Mouse (Mus musculus) heart, postnatal 14 days (tissue): Measurements from ENCODE around the gene Fbxw4. TPM values are rescaled to one million over a fixed set of nuclear protein-coding genes. Genes with fewer than 3 reads are reported as not detected.

Experiments
- DNase-seq, 2 experiments: peaks; one replicate each; pipeline ENCODE4 v3.0.0; 2021 to 2022
- intact Hi-C: fragments of 180-260 bp; cut with DNase I; formaldehyde crosslinking; loops from one replicate; pipeline ENCODE4 v1.15.1; 2025
- total RNA-seq, 2 experiments: library from RNA; stranded (reverse); gene quantifications; 2 replicates each; pipeline ENCODE4 v1.2.3; 2021

The Fbxw4 gene
- total RNA-seq, 2 experiments from 2014 or later = 24.3 to 24.8 TPM

DNA sequence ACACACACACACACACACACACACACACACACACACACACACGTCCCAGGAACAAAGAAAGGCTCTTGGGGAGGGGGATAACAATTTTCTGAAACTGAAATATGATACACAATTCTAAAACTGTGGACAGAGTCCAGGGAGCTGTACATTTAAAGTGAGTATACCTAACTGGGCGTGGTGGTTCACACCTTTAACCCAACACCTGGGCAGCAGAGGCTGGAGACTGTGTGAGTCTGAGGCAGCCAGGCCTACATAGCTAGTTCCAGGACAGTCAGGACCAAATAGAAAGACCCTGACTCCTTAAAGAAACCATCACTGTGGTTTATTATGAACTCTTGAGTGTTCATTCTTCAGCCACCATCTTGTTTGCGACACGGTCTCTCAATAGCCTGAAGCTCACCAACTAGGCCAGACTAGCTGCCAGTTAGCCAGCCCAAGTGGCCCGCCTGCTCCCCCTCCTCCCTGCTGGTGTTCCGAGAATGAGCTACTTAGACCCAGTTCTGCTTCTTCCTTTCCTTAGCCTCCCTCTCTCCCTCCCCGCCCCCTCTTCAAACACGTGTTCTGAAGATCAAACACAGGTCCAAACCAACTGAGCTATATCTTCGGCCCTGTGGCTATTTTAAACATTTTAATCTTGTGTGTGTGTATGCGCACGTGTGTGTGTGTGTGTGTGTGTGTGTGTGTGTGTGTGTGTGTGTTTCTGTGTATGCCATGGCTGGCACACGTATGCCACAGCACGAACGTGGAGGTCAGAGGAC, 40.2 kb downstream of the Fbxw4 start:
- DNase-seq = no peak
- intact Hi-C loops = no loop called here

DNA sequence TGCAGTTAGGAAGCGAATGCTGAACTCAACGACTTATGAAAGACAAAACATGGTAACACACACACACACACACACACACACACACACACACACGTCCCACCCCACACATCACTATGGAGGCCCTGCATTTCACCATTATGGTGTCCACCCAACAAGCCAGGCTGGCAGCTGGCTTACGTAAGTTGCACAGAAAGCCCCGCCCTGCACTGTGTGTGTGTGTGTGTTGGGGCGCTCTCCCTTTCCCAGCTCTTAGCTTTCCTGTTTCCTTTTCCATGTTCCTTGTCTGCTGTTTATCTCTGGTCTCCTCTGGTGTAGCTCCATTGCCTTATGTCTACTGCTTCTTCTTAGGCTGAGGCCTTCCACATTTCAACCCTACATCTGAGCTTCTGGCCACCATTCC, 41.9 kb downstream of the Fbxw4 start:
- intact Hi-C loops = no loop called here
- DNase-seq = no peak

DNA sequence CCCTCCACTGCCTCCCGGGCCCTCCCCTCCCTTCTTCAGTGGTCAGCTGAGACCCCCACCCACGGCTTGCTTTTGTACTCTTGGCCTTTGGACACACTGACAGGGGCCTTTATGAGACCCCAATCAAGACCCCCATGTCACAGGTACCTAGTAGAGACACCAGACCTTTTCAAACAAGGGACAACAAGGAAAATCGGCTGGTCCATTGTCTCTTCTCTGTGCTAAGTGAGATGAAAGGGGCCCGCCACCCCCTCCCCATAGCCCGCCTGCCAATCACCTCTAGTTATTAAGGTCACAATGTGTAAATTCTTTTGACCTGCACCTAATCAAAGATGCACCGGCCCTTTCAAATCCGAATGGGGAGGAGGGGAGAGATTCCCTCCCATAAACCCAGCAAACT, 43.4 kb downstream of the Fbxw4 start:
- DNase-seq = no peak
- intact Hi-C loops = no loop called here

DNA sequence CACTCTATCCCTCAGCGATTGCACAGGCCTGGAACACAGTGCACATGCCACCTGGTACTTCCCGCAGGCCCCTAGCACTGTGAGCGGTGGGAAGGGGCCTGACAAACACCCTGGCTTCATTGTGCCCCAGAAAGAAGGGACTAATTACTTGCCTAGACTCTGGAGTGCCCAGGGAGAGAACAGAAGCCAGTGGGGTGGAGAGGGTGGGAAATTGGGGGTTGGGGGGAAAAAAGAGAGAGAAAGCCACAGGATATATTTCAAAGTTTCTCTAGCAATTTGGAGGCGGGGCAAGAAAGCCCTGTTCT, 43.9 kb downstream of the Fbxw4 start:
- intact Hi-C loops = no loop called here
- no peak for DNase-seq

DNA sequence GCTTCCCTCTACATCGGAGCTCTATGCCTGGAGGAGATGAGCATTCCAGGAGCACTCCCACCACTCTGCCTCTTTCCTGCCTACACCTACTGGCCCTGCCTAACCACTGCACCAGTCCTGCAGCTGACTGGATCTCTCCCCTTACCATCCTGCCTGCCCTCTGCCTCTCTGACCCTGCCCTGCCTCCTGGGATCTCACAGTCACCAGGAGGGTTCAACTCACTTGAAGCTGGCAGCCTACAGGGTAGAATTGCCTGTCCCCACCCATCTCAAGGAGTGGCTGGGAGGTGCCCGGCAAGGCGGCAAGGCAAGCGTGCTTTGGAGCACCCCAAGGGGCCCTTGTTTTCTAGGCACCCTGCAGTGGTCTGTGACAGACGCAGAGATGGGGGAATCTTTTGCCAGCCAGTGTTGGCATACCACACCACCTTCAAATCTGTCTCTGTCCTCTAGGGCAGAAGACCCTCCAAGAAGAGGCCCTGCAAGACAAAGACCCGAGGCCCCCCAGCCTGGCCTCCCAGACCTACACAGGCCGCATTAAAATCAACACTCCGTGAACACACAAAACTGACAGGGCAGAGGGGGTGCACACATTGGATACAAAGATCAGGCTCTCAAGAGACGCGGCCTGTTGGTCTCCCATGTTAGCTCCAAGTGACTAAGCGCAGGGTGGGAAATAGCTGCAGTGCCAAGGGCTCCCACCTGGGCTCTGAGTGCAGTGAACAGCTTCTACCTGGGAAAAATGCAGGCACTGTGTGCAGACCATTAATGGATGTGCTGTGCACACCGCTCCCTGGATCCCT, 44.5 kb downstream of the Fbxw4 start:
- DNase-seq = no peak
- intact Hi-C loops = no loop called here

DNA sequence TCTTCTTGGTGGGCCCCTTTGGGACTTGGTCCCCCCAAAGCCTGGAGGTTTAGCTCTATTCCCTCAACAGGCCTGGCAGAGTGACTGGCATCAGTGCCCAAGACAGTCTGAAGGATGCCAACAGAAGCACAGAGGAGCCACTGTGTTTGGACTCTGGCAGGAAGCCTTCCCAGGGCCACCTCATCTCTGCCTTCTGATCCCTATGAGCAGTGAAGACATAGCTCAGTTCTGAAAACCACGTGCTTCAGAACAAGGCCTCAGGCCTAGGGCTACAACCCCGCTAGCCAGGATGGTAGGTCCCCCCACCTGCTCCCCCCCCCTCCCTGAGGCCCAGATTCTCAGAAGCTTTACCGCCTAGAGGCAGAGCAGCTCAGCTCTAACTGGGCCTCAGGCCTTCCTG, 45.2 kb downstream of the Fbxw4 start:
- no peak for DNase-seq
- intact Hi-C loops = no loop called here

DNA sequence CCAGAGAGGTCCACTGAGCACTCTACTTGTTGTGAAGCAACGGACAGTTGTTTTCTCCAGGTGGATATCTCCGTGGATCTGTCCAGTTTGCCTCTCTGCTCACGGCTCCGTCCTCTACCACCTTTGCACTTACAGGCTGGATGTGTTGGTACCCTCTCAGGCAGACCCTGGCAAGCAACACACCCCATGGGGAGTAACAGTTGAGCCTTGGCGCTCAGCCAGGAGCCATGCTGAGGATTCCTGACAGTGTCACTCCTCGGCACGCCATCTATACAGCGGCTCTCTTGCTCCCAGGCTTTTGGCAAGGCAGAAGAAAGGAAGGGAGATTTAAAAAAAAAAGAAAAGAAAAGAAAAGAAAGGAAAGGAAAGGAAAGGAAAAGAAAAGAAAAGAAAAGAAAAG, 45.7 kb downstream of the Fbxw4 start:
- intact Hi-C loops = no loop called here
- no peak for DNase-seq

DNA sequence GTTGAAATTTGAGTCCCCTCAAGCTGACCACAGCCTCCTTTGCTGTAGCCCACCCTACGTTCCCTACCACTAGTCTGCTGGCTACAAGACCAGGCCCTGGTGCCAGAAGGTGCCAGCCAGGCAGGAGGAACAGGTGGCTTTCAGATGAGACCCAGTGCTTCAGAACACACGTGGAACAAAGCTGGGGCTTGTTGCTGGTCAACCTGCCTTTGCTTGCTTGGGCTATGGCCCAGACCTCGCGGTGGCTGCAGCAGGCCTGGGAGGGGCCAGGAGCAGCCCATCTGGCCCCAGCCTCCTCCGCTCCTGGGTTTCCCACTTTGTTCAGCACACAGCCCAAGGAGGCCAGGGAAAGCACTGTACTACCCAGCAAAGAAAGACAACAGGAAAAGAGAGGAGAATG, 49.3 kb downstream of the Fbxw4 start:
- DNase-seq = no peak
- intact Hi-C loops = no loop called here

DNA sequence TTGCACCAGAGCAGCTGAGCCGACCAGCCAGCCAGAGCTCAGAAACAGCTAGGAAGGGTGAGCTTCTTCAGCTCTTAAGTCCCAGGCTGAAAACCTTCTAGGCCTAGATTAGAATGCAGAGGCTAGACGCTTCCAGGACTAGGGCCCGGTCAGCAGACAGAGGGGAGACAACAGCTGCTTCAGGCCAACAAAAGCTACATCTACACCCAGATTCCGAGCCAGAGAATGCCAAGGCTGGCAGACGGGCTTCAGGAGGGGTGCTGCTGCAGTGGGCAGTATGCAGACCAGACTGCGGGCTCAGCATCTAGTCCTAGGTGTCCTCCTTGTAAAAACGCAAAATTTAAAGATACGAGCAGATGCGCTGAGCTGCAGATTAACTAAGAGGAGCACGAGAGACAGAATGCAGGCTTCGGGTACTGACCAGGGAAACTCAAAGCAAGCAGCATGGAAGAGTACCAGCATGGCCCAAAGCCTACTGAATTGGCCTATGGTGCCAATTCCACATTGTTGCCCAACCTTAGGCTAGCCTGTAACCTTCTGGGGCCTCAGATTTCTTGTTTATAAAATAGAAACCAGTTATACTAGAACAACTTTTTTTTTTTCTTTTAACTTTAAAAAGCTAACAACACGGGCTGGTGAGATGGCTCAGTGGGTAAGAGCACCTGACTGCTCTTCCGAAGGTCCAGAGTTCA, 51.3 kb downstream of the Fbxw4 start:
- intact Hi-C loops = no loop called here
- DNase-seq = no peak

DNA sequence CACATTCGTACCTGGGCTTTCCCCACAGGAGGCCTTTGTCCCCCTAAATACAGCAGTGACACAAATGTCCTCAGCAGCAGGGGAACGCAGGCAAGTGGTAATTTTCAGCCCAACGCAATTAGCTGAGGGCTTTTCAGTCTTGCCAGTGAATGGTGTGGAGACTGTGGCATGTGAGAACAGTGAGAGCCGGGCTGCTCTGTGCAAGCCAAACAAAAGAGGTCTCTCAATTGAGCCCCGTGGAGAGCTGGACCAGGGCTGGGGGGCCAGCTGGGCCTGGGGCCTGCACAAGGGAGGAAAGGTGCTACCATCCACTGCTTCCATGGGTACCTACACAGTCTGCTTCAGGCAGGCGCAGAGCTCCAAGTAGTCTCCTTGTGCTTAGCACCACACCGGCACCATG, 52.6 kb downstream of the Fbxw4 start:
- intact Hi-C loops = no loop called here
- no peak for DNase-seq

DNA sequence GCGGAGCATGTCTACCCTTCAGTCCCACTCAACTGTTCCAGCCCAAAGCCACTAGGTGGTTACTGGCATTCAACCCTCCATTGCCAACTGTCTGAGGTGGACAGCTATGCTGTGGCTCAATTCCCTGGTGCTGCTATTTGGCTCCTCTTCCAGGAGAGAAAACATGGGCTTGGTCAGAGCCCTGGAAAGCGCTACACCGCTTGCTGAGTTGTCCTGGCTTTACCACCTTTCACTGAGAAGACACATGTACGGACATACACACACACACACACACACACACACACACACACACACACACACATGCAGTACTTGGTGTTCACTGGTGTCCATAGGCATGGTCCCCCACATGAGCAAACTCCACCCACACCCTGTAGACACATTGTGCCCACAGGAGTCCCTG, 53.4 kb downstream of the Fbxw4 start:
- no peak for DNase-seq
- intact Hi-C loops = no loop called here

DNA sequence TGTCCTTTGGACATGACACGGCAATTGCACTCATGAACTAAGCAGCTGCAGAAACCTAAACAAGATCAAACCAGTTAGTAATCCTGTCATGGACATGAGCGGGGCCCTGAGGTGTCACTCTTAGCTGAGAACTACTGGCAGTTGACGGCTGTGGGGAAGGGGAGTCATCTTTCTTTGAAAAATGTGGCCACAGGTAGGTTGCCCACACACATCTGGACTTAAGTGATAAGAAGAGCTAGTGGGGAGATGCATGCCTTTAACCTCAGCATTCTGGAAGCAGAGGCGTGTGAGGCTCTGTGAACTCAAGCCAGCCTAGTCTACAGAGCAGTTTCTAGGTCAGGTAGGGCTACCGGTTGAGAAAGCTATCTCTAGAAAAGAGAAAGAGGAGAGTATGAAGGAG, 57.5 kb downstream of the Fbxw4 start:
- intact Hi-C loops = no loop called here

DNA sequence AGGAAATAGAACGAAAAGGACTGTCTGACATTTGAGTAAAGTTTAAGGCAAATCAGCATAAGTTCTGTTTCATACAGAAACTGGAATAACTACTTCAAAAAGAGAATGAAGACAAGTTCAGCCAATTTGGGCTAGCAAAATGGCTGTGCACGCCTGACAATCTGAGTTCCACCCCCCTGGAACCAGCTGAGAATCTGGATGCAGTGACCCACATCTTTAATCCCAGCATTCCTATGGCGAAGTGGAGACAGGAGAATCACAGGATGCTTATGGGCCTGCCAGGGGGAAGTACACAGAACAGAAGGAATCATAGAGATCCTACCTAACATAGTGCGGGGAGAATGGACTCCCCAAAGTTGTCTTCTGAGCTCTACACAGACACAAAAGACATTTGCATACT, 63.0 kb downstream of the Fbxw4 start:
- intact Hi-C loops = no loop called here
- DNase-seq = no peak

More for the DNA sequence above, 57.5 kb downstream of the Fbxw4 start:
- DNase-seq = no peak

DNA sequence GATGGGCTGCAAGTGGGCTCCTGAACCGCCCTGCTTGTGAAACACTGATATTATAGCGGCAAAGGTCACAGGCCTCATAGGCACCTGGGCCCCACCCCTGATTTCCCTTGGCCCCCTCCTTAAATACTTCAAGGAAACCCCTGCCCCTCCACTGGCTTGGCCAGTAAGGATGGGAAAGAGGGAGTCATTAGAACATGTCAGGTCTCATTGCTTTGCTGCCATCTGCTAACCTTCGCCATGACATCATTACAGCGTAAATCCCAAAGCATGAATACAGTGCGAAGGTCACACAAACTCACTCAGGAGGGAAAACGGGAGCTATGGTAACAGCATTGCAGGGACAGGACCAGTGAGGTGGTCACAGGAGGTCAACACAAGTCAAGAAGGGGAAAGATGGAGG, 63.7 kb downstream of the Fbxw4 start:
- intact Hi-C loops = no loop called here
- DNase-seq = no peak

DNA sequence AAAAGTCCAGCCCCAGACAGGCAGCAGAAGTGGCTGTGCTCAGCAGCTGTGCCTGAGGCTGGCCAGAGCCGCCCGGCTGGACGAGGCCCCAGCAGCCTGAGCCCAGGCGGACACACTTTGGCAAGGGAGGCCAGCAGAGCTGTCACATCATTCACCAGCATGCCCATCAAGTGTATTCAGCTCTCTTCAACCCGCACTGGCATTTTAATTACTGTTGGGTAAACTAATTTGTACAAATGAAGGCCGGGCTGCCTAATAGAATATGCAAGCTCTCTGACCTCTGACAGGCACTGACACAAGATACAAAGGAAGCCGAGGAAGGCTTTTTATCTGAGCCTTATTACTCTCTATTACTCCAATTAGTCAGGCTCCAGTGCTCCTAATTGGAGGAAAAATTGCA, 64.1 kb downstream of the Fbxw4 start:
- peak; percentile 49 to 56 for DNase-seq
- intact Hi-C loops = no loop called here

DNA sequence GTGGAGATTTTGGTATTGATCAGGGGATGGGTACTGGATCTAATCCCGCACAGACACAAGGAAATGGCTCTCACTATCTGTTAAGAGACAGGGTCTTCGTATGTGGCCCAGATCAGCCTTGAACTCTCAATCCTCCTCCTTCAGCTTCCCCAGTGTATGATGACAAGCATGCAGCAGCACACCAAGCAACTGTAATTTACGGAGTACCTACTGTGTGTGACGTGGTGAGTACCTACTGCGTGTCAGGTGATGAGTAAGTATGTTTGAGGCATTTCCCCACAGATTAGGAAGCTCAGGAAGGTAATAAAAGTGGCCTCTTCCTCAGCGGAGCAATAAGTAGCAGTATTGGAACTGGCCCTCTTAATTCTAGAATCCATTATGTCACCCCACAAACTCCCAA, 64.6 kb downstream of the Fbxw4 start:
- no peak for DNase-seq
- intact Hi-C loops = no loop called here

DNA sequence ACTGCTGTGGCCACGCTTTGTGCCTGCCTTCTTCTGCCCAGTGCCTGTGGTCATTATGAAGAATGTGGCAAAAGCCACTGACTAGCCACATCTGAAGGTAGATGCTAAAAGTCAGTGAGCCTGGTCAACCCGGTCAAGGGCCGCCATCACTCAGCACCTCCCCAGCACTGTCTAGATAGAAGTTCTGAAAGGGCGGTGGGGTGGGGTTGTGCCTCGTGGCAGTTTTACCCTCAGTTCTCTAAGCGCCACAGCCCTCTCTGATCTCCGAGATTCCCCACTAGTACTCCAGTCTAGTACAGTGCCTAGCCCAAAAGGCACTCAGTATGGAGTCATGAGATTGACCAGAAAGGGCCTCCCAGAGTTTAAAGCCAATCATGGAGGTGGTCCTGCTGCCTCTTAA, 66.0 kb downstream of the Fbxw4 start:
- intact Hi-C loops = no loop called here
- DNase-seq = no peak

DNA sequence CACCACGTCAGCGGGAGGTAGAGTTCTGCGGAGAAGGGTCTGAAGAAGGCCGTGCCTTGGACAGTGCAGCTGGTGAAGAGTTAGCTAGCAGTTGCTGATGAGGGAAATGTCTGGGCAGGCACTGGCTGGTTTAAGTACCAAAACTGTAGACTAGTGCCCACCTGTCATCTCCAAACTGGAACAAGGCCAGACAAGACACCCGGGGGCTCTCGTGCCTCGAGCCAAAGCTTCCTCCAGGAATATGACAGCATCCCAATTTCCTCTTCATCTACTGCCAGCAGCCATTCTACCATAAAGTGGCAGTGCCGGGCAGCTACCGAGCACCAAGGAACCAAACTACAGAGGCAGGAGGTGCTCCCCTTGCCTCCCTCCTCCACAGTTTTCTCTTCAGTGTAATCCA, 67.2 kb downstream of the Fbxw4 start:
- intact Hi-C loops = no loop called here

DNA sequence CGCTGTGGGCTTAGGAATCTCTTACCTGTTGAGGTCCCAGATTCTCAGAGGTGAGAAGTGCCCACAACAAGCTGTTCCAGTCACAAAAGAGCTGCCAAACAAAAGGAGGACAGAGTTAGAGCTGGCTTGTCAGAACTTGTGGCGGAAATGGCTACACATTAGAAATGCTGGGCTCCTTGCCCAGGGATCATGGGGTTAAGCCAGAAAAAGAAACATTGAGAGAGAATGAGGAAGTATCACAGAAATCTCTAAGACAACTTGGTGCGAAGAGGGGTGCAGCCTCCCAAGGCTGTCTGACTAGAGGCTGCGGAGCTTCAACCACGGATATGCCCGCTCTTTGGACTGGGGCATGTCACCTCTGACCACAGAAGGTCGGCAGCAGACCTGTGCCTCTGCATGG, 68.4 kb downstream of the Fbxw4 start:
- peak; percentile 63 to 76 for DNase-seq
- intact Hi-C loops = no loop called here

More for the DNA sequence above, 67.2 kb downstream of the Fbxw4 start:
- DNase-seq = no peak

DNA sequence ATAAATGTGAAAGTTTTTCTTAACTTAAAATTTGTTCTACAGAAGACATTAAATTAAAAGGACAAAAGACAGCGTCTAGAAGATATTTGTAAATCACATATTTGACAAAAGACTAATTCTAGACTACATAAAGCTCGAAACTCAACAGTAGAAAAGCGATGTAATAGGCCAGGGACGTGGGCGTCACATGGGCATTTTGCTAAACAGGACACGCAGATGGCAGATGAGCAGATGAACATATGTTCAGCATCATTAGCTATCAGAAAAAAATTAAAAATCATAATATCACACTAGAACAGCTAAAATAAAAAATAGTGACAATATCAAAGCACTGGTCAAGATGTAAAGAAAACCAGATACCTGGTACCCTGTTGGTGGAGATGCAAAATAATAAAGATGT, 70.4 kb downstream of the Fbxw4 start:
- no peak for DNase-seq
- intact Hi-C loops = no loop called here

DNA sequence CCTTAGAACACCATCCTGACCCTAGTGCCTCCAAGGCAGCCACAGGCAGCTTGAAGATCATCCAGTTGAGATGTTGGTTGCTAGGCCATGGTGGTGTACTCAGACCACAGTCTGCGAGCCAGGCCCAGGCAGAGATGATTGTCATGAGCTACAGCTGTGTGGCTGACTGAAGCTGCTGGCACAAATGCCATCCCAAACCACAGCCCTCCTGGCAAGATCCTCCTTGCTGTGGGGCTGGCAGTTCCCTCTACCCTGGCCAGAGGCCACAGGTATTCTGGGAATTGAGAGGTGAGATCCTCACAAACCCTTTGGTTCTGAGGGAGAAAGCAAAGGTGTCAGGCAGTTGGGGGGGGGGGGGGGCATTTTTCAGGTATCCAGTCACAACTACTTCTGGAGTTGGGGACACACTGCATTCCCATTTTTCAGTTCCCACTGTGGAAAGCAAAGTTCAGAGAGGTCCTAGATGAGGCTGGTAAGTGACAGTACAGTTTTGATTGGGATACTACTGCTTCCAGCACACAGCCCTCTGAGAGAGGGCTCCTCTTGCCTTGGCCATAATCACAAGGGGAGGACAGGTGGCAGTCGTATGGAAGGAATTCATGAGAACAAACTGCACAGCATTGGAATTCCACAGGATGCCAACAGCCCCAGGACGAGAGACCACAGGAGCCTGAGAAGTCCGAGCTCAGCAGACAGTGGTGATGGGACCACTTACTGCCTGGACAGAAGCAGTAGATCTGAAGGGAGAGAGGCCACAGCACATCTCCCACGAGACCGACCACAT, 72.4 kb downstream of the Fbxw4 start:
- peak; percentile 38 to 55 for DNase-seq
- intact Hi-C loops = no loop called here
